Mouse (Mus musculus) colon, adult 2 months (tissue): Measurements from ENCODE around the gene Agap2. TPM values are rescaled to one million over a fixed set of nuclear protein-coding genes. Genes with fewer than 3 reads are reported as not detected.

Source experiments
- polyA plus RNA-seq: library from polyadenylated mRNA; depleted of rRNA; stranded (reverse); fragments of >200 nt; gene quantifications from 2 replicates; pipeline ENCODE4 v1.2.3, GENCODE M21; 2012; rRNA removed

Agap2 gene
- 4.7 and 5.9 TPM in 2 replicates for polyA plus RNA-seq

DNA sequence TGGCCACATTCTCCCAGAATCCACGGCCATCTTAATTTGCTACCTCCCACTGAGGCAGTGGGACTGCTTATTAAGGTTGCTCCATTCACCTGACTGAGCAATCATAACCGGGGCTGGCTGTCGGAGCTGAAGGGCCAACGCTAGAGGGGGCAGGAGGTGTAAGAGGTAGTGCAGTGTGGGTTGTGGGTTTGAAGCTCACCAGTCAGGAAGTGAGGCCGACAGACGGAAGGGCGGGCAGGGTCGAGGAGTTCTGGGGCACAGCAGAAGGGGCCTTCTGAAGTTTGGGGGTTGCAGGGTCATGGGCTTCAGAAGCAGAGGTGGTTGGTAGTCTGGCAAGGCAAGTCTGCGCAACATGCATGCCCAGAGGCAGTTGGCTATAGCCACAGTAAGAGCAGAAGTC, at the start of gene Agap2:
Gene Agap2 (plus strand): TSS at position 205 of the 400 bp plus-strand sequence.

DNA sequence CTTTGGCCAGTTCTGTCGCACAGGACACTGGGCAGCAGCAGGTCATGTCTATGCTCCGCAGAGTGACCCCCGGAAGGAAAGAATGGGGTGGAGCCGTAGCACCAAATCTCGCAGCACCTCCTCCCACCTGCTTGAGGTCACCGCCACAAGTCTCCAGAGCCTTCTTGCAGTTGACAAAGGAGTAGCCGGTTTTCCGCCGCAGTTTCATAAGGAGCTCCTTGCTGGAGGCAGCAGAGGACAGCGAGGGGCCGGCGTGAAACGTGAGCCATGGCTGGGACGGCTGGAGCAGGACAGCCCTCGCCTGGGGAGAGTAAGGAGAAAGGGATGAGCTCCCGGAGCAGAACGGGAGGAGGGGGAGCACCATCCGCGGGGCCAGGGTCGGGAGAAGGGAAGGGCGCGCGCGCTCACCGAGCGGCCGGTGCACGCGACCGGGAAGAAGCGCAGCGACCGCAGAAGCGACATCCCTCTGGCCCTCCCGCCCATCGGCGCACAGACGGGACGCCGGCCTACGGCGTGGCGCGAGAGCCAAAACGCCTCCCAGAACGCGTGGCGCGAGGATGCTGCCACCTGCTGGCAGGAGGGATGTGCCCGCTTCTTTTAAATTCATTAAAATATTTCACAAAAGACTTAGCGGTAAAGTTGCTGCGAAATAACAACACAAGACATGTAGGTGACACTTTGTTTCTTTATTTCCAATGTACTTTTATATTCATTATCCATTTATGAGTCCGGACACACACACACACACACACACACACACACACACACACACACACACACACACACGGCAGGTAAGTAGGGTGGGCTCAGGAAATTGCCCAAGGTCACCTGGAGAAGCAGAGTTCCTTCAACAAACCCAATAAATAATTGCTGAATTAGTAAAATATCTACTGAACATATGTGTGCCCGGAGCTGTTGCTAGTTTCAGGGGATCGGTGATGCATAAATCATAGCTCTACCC, 44.5 kb upstream of the Agap2 start, which contains the start of gene Tsfm:
Gene Tsfm (minus strand): TSS at position 505 of the 961 bp plus-strand sequence.

DNA sequence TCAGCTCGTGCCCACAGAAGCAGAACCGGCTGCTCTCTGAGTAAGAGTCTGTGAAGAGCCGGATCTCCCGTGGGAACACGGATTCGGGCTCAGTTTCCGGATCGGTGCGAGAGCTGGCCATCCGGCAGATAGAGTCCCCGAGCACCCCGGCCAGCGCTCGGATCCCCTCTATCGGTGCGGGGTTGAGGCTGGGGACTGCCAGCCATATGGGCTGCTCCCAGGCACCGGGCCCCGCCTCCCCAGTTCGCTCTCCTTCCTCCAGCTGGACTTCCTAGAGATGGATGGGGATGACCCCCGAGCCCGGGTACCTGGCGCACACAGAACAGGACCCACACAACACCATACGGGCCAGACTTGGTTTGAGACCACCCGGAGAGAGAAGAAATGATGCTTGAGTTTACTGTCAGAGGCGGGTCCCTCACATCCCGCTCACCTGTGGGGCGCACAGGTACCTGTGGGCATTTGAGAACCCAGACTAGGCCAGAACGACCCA, 33.8 kb upstream of the Agap2 start, which contains the start of the genes Mettl1 and Eef1akmt3:
Gene Mettl1 (plus strand): TSS at position 141 of the 493 bp plus-strand sequence.
Gene Eef1akmt3 (minus strand): TSS at position 240 of the 493 bp plus-strand sequence.

DNA sequence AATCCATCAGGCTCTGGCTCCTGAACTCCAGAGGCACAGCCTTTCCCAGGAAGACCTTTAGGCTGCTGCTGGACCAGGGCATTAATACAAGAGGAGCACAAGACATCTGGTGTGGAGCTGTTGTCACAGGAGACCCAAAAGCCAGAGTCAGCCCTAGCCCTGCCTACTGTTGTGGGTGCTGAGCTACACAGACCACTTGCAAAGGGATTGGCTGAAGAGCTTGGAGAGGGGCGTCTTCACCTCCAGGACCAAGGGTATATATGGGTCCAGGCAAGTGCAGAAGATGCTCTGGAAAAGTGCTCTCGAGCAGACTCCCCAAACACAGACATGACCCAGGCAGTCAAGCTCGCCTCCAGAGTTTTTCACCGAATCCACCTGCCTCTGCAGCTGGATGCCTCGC, 27.1 kb upstream of the Agap2 start, which contains the start of gene Cyp27b1:
Gene Cyp27b1 (plus strand): TSS at position 297 of the 400 bp plus-strand sequence.

DNA sequence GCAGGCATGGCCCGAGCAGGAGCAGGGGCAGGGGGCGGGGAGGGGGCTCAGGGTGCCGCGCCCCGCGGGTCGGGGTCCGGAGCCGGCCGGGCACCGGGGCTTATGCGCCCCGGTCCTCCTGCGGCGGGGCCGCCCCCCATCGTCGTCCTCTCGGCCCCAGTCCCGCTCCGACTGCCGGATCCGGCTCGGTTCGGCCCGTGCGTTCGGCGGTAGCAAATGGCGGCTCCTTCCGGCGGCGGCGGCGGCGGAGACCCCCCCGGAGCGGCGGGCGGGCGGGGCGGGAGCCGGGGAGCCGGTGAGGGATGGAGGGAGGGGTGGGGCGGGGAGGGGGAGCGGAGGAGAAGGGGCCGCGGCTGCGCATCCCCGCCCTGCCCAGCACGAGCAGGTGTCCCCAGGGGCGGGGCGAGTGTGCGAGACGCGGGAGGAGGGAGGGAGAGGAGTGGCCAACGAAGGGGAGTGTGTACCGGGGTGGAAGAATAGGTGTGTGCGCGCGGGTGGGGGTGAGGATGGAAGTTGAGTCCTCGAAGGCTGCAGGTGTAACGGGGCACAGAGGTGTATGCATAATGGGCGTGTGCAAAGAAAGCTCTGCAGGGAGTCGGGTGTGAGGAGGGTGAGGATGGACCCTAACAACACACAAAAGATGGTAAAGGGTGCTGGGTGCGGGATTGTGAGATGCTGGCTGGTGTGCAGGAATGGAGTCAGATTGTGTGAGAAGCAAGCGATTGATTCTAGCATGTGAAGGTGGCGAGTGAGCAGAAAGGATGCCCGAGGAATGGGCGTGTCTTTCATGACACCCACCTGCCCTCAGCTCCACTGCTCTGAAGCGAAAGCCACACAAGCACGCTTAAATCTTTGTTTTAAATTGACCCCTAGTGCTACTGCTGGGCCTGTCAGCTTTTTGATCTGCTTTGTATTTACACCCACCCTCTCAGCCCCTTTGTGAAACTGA, 14.8 kb upstream of the Agap2 start, which contains the start of gene March9:
Gene March9 (minus strand): TSS at position 217 of the 949 bp plus-strand sequence.

DNA sequence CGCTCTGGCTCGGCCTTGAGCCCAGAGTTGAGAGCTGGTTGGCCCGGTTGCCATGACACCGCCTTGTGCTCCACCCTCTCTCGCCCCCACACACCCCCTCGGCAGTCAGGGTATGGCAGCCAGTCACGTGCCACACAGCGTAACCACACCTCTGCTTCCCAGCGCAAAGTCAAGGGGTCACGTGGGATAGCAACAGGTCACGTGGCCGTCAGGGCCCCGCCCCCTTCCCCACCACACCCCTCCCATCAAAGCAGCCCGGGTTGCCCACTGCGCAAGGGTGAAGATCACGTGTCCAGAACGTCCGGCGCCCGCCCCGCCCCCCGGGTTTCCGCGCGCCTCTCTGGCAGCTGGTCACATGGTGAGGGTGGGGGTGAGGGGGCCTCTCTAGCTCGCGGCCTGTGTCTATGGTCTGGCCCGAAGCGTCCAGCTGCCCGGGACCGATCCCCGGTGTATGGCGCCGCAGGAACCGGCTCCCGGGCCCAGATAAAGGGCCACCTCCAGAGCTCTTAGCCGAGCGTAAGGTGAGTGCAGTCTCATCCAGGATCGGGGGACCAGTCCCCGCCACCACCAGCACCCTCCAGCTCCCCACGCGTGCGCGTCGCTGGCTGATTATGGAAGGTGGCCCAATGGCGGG, 11.7 kb upstream of the Agap2 start, which contains the start of gene Cdk4:
Gene Cdk4 (plus strand): TSS at position 296 of the 634 bp plus-strand sequence.

DNA sequence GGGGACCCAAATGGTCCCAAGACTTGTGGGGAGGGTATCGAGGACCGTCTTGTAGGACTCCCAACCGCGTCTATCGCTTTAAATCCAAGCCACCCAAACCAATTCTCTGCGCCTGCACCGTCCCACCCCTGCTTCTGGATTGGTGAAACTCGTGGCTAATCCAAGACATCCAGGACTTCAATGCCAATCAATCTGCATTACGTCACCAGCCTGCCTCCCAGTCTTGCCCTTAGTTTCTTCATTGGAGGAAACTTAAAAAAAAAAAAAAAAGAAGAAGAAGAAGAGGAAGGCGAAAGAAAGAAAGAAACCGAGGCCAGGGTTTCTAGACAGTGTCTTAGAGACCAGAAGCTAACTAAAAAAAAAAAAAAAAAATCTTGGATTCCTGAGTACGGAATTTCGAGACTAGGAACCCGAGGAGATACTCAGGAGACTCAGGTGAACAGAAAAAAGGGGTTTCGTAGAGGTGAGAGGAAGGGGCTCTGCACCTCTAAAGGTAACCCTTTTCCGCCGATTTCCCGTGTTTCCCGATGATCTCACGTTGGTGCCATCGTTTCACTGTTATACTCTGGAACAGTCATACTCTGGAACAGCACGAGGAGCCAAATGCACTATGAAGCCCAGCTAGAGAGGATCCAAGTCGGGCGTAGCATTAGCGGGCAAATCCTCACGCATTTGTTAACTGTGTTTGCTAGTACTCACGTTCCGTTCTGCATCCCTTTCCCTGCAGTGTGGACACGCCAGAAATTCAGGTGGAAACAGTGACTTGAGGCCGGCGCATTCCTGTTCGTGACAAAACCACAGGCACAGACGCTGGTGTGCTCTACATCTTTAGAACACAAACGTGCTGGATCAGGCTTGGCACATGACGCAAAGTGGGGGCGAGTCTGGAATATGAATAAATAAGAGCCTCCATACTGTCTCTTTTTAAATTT, 4.6 kb upstream of the Agap2 start, which contains the start of gene Tspan31:
Gene Tspan31 (minus strand): TSS at position 75 of the 932 bp plus-strand sequence.

DNA sequence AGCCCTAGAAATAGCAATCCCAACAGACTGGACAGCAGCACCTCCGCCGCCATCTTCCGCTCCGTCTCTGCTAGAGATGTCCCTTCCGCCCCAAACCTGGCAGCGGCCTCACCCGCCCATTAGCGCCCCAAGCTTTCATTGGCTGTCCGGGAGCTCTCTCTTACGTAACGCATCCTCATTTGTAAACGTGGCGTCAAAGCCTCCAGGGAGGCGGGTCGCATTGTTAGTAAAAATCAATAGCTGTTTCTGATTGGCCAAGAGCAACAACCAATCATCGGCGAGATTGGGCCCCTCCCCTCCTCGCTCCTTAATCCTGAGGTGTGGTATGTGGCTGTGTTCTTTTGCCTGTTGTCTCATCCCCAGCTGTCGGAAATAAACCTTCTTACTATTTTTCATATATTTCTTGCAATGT, 46.0 kb downstream of the Agap2 start, which contains the start of gene Os9:
Gene Os9 (minus strand): TSS at position 66 of the 412 bp plus-strand sequence.

Other genes starting within 250 kb of the Agap2 start
- gene Atp23, start 173.9 kb upstream of the Agap2 start, polyA plus RNA-seq = 5.9 and 7.4 TPM in 2 replicates
- 136 and 151 TPM in 2 replicates for gene Ctdsp2, start 96.6 kb upstream of the Agap2 start, polyA plus RNA-seq
- 1.1 and 1.5 TPM in 2 replicates for gene Avil, start 74.6 kb upstream of the Agap2 start, polyA plus RNA-seq
- 42.4 and 43.6 TPM in 2 replicates for gene Tsfm, start 44.4 kb upstream of the Agap2 start, polyA plus RNA-seq
- 19.1 and 19.7 TPM in 2 replicates for gene Mettl1, start 33.9 kb upstream of the Agap2 start, polyA plus RNA-seq
- gene Eef1akmt3, start 33.8 kb upstream of the Agap2 start, polyA plus RNA-seq = 1.2 and 1.6 TPM in 2 replicates
- gene Cyp27b1, start 27.0 kb upstream of the Agap2 start, polyA plus RNA-seq = 0.38 and 0.40 TPM in 2 replicates
- 8.6 and 8.9 TPM in 2 replicates for gene March9, start 15.1 kb upstream of the Agap2 start, polyA plus RNA-seq
- gene Cdk4, start 11.8 kb upstream of the Agap2 start, polyA plus RNA-seq = 110 and 125 TPM in 2 replicates
- 42.2 and 78.0 TPM in 2 replicates for gene Tspan31, start 5.0 kb upstream of the Agap2 start, polyA plus RNA-seq
- gene Os9, start 45.8 kb downstream of the Agap2 start, polyA plus RNA-seq = 79.1 and 84.2 TPM in 2 replicates
- gene B4galnt1, start 89.9 kb downstream of the Agap2 start, polyA plus RNA-seq = 131 and 138 TPM in 2 replicates
- gene Slc26a10, start 105.4 kb downstream of the Agap2 start, polyA plus RNA-seq = 1.8 and 5.0 TPM in 2 replicates
- 25.9 and 29.4 TPM in 2 replicates for gene Arhgef25, start 114.8 kb downstream of the Agap2 start, polyA plus RNA-seq
- gene Dtx3, start 120.4 kb downstream of the Agap2 start, polyA plus RNA-seq = 80.9 and 90.8 TPM in 2 replicates
- 40.9 and 52.5 TPM in 2 replicates for gene Pip4k2c, start 136.3 kb downstream of the Agap2 start, polyA plus RNA-seq
- 3.4 and 3.9 TPM in 2 replicates for gene Kif5a, start 188.1 kb downstream of the Agap2 start, polyA plus RNA-seq
- 177 and 178 TPM in 2 replicates for gene Dctn2, start 191.1 kb downstream of the Agap2 start, polyA plus RNA-seq
- 52.1 and 62.9 TPM in 2 replicates for gene Mbd6, start 213.7 kb downstream of the Agap2 start, polyA plus RNA-seq
- gene Mars, start 236.5 kb downstream of the Agap2 start, polyA plus RNA-seq = 40.6 and 45.2 TPM in 2 replicates
- 5.8 and 6.3 TPM in 2 replicates for gene Arhgap9, start 246.7 kb downstream of the Agap2 start, polyA plus RNA-seq